Mouse (Mus musculus) kidney, embryonic 14.5 days (tissue): Measurements from ENCODE around the gene Senp2. TPM values are rescaled to one million over a fixed set of nuclear protein-coding genes. Genes with fewer than 3 reads are reported as not detected.

Experiments
- ATAC-seq: fragments of 200-750 bp; cut with Nextera tagmentation; 2 replicates; pipeline ENCODE4 v1.8.0; 2017; ENCODE audit warnings: moderate number of reproducible peaks, mild to moderate bottlenecking, moderate TSS enrichment, moderate library complexity; ENCODE audit not compliant: low FRiP score, low TSS enrichment
- H3K27ac ChIP-seq: fragments of 300-500 bp; sonication (generic); 2 replicates; pipeline ENCODE4 v1.5.1; 2014; ENCODE audit warnings: low read depth, mild to moderate bottlenecking, low read length, moderate library complexity, mixed read lengths
- H3K27me3 ChIP-seq: fragments of 300-500 bp; sonication (generic); 2 replicates; pipeline ENCODE4 v1.6.1; 2014; ENCODE audit warnings: mild to moderate bottlenecking, low read length; ENCODE audit not compliant: control insufficient read depth, insufficient read depth
- H3K36me3 ChIP-seq: fragments of 300-500 bp; sonication (generic); 2 replicates; pipeline ENCODE4 v1.6.1; 2014; ENCODE audit warnings: low read length, mixed read lengths; ENCODE audit not compliant: control insufficient read depth, insufficient read depth
- H3K4me1 ChIP-seq: fragments of 300-500 bp; sonication (generic); 2 replicates; pipeline ENCODE4 v1.6.1; 2014; ENCODE audit warnings: low read length, mixed read lengths; ENCODE audit not compliant: control insufficient read depth, insufficient read depth
- H3K4me2 ChIP-seq: fragments of 300-500 bp; sonication (generic); replicated peaks from 2 replicates; pipeline ENCODE4 v1.6.1; 2014; ENCODE audit warnings: low read depth, mild to moderate bottlenecking, low read length
- H3K4me3 ChIP-seq: fragments of 300-500 bp; sonication (generic); 2 replicates; pipeline ENCODE4 v1.5.1; 2014; ENCODE audit warnings: mild to moderate bottlenecking, low read length
- H3K9ac ChIP-seq: fragments of 300-500 bp; sonication (generic); 2 replicates; pipeline ENCODE4 v1.6.1; 2014; ENCODE audit warnings: low read depth, mild to moderate bottlenecking, low read length, moderate library complexity
- H3K9me3 ChIP-seq: fragments of 300-500 bp; sonication (generic); 2 replicates; pipeline ENCODE4 v1.6.1; 2016; ENCODE audit warnings: low read length; ENCODE audit not compliant: control insufficient read depth
- WGBS: fragments of 180-500 bp; shearing (Covaris S2); extraction: QIAGEN DNeasy Blood & Tissue Kit; methylation state at CpG from one replicate; pipeline ENCODE4 v1.1.7; 2014; 5-methylcytosine and 5-hydroxymethylcytosine counted together
- polyA plus RNA-seq: library from polyadenylated mRNA; unstranded; fragments of >200 nt; fragmentation: Nextera tagmentation; extraction: Ambion mirVana; gene quantifications from 2 replicates; pipeline ENCODE4 v1.2.1, GENCODE M21; 2014

Gene Senp2
- polyA plus RNA-seq = 33.3 and 48.7 TPM in 2 replicates

- Histone ChIP-seq H3K9me3 (no peaks in the 10 kb centered on the region), H3K27me3 (no peaks in the 10 kb centered on the region), H3K4me3 (peak within 1 kb of the TSS; percentile 99), H3K4me2 (peak within 1 kb of the TSS; percentile 67), H3K9ac (peak within 1 kb of the TSS; percentile 93), H3K4me1 (0 out of 2 replicates have a peak, but pooled peaks cover 8% of the 10 kb centered on the region), H3K36me3 (peaks cover 3% of the 10 kb centered on the region; the same call in 1 of the 2 replicates), H3K27ac (peak within 1 kb of the TSS; percentile 59; the same call in 1 of the 2 replicates)
- under 1% methylated on average over 33 of the region's 45 CpGs for WGBS
- ATAC-seq = peak; percentile 99
Measured at GRCm38 (mm10) chr16:22009099-22009584, at the start of gene Senp2. Gene Senp2 (plus strand): TSS chr16:22009484.

- Histone ChIP-seq H3K4me1 (no peaks in the 10 kb centered on the region), H3K9me3 (no peaks in the 10 kb centered on the region), H3K4me2 (no peak overlapping the region), H3K9ac (no peak overlapping the region), H3K36me3 (no peaks in the 10 kb centered on the region), H3K27me3 (no peaks in the 10 kb centered on the region), H3K27ac (no peak overlapping the region), H3K4me3 (no peak overlapping the region)
- ATAC-seq = no peak
- 69% methylated on average over 3 of the region's 3 CpGs for WGBS
Measured at GRCm38 (mm10) chr16:21965576-21965975, 43.7 kb upstream of the Senp2 start.

- WGBS = 71% methylated on average over 5 of the region's 5 CpGs
- ATAC-seq = no peak
- H3K4me2 ChIP-seq = no peak overlapping the region
Measured at GRCm38 (mm10) chr16:21969874-21970273, 39.4 kb upstream of the Senp2 start.

DNA sequence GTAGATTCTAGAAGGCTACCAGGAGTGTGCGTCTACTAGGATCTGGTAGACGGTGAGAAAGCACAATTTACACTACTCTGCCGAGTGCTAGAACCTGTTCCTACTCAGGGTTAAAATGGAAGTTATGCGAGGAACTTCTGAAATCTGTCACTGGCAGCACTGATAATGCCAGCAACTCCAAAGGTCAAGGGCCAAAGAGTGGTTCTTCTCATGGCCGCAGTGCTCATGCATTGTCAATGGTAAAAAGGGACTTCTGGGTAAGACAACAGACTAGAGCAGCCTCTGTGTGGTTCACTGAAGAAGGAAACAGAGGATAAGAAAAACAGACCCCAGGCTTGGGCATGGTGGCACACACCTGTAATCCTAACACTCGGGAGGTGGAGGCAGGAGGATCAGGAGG is 38.7 kb upstream of the Senp2 start:
- Histone ChIP-seq H3K36me3 (no peaks in the 10 kb centered on the region), H3K4me2 (no peak overlapping the region), H3K27ac (no peak overlapping the region), H3K27me3 (peaks cover under 1% of the 10 kb centered on the region; the same call in 1 of the 2 replicates), H3K4me1 (no peaks in the 10 kb centered on the region), H3K9me3 (no peaks in the 10 kb centered on the region), H3K9ac (no peak overlapping the region), H3K4me3 (no peak overlapping the region)
- no peak for ATAC-seq
- WGBS = 89% methylated on average over 6 of the region's 6 CpGs

More at GRCm38 (mm10) chr16:21969874-21970273, 39.4 kb upstream of the Senp2 start:
- Histone ChIP-seq H3K9me3 (no peaks in the 10 kb centered on the region), H3K4me1 (no peaks in the 10 kb centered on the region), H3K27ac (no peak overlapping the region), H3K36me3 (no peaks in the 10 kb centered on the region), H3K27me3 (no peaks in the 10 kb centered on the region), H3K4me3 (no peak overlapping the region), H3K9ac (no peak overlapping the region)

GRCm38 (mm10) chr16:21971446-21971845 is 37.8 kb upstream of the Senp2 start:
- Histone ChIP-seq H3K27ac (no peak overlapping the region), H3K36me3 (no peaks in the 10 kb centered on the region), H3K27me3 (peaks cover 3% of the 10 kb centered on the region; the same call in 1 of the 2 replicates), H3K4me3 (no peak overlapping the region), H3K9me3 (no peaks in the 10 kb centered on the region), H3K4me1 (peaks cover 4% of the 10 kb centered on the region; the same call in 1 of the 2 replicates), H3K4me2 (no peak overlapping the region), H3K9ac (no peak overlapping the region)
- no peak for ATAC-seq
- 81% methylated on average over 4 of the region's 4 CpGs for WGBS

DNA sequence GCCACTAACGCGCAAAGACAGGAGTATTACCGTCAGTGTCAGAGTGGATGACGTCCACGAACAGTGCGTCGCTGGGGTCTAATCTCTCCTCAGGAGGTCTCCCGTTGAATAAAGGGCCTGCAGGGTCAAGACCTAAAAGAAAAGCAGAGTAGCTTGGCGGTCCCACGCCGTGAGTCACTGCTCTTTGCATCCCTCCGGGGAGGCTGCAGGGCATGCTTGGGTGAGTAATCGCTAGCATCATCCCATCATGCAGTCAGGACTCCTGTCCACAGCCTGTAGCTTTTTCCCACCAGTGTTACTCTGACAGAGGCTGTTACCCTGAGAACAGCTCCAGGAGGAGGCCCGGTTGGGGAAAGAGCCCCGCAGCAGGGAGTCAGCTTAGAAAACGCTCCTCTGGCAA is 33.1 kb upstream of the Senp2 start:
- Histone ChIP-seq H3K4me2 (peak overlapping the region; percentile 30), H3K9me3 (no peaks in the 10 kb centered on the region), H3K9ac (no peak overlapping the region), H3K27me3 (peaks cover 3% of the 10 kb centered on the region; the same call in 1 of the 2 replicates), H3K36me3 (no peaks in the 10 kb centered on the region), H3K4me3 (peak overlapping the region; percentile 12; the same call in 1 of the 2 replicates), H3K27ac (no peak overlapping the region), H3K4me1 (peaks cover 5% of the 10 kb centered on the region; the same call in 1 of the 2 replicates)
- ATAC-seq = no peak; the same call in 1 of the 2 replicates
- 3% methylated on average over 16 of the region's 16 CpGs for WGBS

DNA sequence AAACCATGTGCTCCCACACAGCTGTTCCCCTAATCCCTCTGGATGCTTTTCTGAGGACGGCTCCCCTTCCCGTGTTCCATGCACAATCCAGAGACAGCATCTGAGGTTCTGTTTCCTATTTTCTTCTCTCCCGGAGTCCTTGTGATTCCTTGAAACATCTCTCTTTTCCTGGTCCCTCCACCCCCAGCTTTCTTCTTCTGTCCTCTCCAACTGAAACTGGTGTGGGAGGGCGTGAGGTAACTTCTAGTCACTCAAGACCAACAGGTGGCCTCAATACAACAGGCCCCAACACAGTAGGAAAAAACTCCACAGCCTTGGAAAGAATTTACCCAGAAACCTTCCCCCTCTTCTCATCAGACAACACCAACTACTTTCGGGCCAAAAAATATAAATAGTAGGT is 31.9 kb upstream of the Senp2 start:
- ATAC-seq = no peak
- H3K9ac ChIP-seq = no peak overlapping the region
- H3K27me3 ChIP-seq = peaks cover 3% of the 10 kb centered on the region; the same call in 1 of the 2 replicates
- WGBS = 82% methylated on average over 5 of the region's 5 CpGs
- no peaks in the 10 kb centered on the region for H3K36me3 ChIP-seq
- H3K4me1 ChIP-seq = peaks cover 5% of the 10 kb centered on the region; the same call in 1 of the 2 replicates
- no peak overlapping the region for H3K27ac ChIP-seq
- H3K4me3 ChIP-seq = no peak overlapping the region
- no peaks in the 10 kb centered on the region for H3K9me3 ChIP-seq
- no peak overlapping the region for H3K4me2 ChIP-seq

DNA sequence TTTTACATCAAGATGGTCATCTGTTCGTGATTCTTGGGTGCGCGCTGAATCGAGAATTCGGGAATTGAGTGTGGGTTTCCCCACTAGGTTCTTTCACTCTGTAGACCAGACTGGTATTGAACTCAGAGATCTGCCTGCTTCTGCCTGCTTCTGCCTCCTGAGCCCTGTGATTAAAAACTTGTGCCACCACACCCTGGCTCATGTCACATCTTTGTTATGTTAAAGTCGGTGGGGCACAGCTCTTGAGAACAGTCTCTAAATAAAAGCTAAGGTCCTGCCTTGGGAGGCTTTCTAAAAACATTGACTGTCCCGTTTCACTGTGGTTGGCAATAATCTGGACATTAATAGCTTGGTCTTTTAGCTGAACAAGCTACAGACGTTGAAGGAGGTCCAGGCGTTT is 26.1 kb upstream of the Senp2 start:
- H3K4me1 ChIP-seq = no peaks in the 10 kb centered on the region
- H3K27ac ChIP-seq = no peak overlapping the region
- ATAC-seq = no peak
- no peak overlapping the region for H3K4me3 ChIP-seq
- H3K27me3 ChIP-seq = no peaks in the 10 kb centered on the region
- 94% methylated on average over 9 of the region's 9 CpGs for WGBS
- H3K4me2 ChIP-seq = no peak overlapping the region
- no peaks in the 10 kb centered on the region for H3K36me3 ChIP-seq
- H3K9ac ChIP-seq = no peak overlapping the region
- no peaks in the 10 kb centered on the region for H3K9me3 ChIP-seq

DNA sequence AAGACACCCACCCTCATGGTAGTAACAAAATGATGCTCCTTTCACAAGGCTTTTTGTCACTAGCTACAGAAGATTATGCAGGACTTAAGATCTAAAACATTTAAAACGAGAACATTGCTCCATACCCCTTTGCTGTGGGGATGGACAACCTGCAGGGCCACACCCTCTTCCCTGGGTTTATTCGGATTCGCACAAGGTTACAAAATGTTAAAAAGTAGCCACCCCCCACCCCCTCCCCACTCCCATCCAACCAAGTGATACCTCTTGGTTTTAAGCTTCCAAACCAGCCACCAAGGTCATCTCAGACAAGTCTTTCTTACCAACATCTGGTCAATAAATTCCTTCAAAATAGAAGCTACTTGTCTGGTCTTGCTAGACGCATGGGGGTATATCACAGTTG is 25.7 kb upstream of the Senp2 start:
- H3K9me3 ChIP-seq = no peaks in the 10 kb centered on the region
- H3K27me3 ChIP-seq = no peaks in the 10 kb centered on the region
- ATAC-seq = no peak
- 96% methylated on average over 4 of the region's 4 CpGs for WGBS
- H3K27ac ChIP-seq = no peak overlapping the region
- H3K9ac ChIP-seq = no peak overlapping the region
- H3K4me2 ChIP-seq = no peak overlapping the region
- no peaks in the 10 kb centered on the region for H3K4me1 ChIP-seq
- no peak overlapping the region for H3K4me3 ChIP-seq
- no peaks in the 10 kb centered on the region for H3K36me3 ChIP-seq
